Mouse (Mus musculus) v-Abl transformed pro-B cells (cell line): ENCODE data around the gene Dab2.

Experiments
- in situ Hi-C, 2 experiments: fragments of 400-800 bp; cut with MboI; formaldehyde crosslinking; loops; one replicate each; pipeline ENCODE4 v1.15.1; 2025; ENCODE audit not compliant: unreplicated experiment in 2 of 2

Gene Dab2

DNA sequence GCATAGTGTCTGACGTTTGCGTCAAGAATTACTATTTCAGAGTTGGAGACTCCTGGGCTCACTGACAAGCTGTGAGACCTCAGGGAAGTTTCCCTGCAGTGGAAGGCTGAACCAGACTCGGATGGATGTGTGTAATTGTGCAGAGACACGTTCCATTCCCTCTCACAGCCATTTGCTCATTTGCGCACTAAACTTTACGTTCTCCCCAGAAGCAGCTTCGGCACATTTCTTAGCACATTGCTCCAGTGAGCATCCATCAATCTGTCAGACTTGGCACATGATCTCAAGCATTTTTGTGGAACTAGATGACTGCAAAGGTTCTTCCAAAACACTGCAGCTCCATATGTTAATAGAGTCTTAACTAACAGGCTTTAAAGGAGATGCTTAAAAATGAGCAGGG, 24.0 kb downstream of the Dab2 start:
- in situ Hi-C loops: no loop called here

- in situ Hi-C loops: no loop called here
These were observed 25.9 kb downstream of the Dab2 start for GRCm38 (mm10) chr15:6325443-6325842.

DNA sequence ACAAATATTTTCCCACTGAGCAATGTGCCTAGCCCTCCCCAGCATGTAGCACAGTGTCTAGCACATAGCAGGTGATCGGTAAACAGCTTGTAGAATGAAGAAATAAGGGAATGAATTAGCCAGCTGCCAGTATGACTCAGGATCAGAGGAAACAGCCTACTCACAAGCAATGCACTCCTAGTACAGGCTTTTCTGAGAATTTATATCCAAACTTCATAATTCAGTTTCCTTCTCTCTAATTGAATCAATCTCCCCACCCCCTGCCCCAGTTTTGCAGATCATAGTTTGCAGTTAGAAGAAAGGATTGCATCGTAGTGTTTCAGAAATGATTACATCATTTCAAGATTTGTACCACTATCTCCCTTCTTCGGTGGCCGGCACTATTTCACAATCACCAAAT, 26.4 kb downstream of the Dab2 start:
- in situ Hi-C loops: no loop called here

- in situ Hi-C loops: no loop called here
These were observed 31.8 kb downstream of the Dab2 start for GRCm38 (mm10) chr15:6331380-6331779.

GRCm38 (mm10) chr15:6334664-6335206, 35.1 kb downstream of the Dab2 start:
- in situ Hi-C loops: no loop called here

- in situ Hi-C loops: no loop called here
These were observed 40.2 kb downstream of the Dab2 start for GRCm38 (mm10) chr15:6339767-6340166.

GRCm38 (mm10) chr15:6340347-6340746, 40.8 kb downstream of the Dab2 start:
- in situ Hi-C loops: no loop called here

DNA sequence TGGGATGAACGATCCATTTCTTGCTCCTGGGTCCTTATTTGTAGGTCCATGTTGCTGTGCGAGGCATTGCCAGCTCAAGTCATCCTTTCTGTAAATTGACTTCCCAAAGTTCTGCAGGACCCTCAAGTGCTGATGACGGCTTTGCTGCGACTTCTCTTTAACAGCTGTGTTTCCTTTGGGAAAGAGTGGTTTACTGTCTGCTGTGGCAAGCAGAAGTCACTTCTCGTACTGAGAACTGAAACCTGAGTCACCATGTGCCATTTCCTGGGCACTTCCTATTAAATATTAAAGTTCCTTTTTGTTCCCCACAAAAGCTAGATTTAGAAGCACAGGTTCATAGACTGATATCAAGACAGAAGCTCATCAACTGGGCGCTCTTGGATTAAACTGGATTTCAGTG, 41.8 kb downstream of the Dab2 start:
- in situ Hi-C loops: no loop called here

- in situ Hi-C loops: no loop called here
These were observed 54.3 kb downstream of the Dab2 start for GRCm38 (mm10) chr15:6353901-6354300.

DNA sequence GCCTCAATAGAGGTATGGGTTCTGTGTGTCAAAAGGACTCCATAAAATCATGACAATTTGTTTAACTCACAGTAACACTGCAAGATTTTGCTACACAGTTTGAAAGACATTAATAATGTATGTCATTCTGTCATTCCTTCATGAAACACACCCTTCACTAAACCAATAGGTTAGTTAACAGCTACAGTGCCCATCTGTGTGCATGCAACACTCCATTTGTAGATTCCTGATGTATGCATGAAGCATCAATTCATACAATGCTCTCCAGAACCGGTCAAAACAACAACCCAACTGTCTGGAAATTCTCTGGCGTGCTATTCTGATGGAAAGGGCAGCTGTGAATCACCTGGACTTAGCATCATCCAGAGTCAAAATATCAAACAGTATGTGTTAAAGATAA, 60.3 kb downstream of the Dab2 start:
- in situ Hi-C loops: no loop called here

DNA sequence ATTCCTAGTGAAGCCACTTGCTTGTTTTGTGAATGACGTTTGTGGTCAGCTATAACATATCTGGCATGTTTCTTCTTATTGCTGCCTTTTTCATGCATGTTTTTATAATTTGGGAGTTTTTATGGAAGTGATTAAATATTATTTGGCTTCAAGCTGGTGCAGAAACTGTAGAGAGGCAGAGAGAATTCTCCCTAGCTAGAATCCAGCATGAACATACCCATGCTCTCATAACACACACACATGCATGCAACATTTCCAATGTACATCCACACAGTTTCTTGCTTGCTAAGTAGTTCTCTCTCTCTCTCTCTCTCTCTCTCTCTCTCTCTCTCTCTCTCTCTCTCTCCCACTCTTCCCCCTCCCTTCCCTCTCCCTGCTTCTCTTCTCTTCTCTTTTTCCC, 70.4 kb downstream of the Dab2 start:
- in situ Hi-C loops: no loop called here

DNA sequence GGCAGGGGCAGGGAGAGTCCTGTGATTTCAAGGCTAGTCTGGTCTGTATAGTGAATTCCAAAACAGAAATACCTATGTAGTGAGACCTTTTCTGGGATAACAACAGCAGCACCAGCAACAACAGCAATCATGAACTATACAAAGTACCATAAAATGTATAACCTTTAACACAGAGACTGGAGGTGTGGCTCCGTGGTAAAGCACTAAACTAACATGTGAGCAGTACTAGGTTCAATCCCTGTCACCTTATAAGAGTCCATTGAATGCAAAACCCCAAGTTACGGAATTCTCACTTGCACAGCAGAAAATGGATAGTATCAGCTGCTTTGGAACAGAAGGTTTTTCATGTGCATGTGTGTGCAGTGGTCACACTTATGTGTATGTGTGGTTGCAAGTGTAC, 71.9 kb downstream of the Dab2 start:
- in situ Hi-C loops: no loop called here

DNA sequence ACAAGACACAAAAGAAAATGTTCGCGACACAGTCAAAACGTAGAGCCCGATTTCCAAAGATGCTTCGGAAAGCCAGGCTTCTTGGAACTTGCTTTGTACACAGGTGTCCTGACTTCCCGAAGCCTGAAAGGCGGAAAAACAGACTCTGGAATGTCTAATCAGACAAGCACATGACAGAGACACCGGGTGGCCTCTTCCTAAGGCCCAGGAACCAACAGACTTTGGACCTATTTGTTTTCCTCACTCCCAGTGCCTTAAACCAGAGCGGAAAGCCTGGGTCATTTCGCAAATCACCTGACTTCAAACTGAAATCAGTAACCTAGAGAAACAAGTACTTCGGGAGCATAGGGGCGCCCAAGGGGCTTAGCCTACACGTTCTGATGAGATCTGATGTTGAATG, 75.4 kb downstream of the Dab2 start:
- in situ Hi-C loops: no loop called here

DNA sequence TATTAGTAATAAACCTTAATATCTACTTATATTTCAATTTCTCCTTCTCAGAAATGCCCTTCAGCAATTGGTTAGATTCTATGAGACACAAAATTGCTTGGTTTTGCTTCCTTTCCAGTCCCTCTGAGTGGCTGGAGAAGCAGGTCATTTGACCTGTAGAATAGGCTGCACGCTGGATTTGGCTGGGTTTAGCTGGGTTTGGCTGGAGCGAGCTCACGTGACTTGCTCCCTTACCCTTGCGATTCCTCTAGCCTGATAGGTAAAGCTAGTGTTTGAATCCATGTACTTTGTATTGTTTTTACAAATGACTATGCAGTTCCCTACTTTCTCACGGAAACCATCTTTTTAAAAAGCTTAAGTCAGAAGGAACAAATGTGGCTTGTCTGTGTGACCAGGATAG, 76.4 kb downstream of the Dab2 start:
- in situ Hi-C loops: no loop called here

GRCm38 (mm10) chr15:6376785-6377184, 77.2 kb downstream of the Dab2 start:
- in situ Hi-C loops: no loop called here

DNA sequence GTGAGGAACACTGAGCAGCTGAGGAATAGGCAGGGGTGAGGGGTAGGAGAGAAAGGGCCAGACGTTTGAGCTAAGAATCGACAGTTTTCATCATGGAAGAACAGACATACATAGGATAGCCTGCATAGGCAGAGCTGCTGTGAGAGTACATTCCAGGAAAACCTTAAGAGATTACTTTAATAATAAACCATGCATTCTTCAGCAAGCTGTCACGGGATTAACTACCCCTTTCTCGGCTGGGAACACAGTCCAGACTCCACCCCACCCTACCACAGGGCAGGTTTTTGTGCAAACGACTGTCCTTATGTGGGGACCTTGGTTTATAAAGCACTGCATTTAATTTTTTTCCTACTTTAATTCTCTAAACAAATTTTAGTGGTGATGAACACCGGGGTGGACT, 84.4 kb downstream of the Dab2 start:
- in situ Hi-C loops: no loop called here

GRCm38 (mm10) chr15:6385241-6385640, 85.7 kb downstream of the Dab2 start:
- in situ Hi-C loops: no loop called here

GRCm38 (mm10) chr15:6386159-6386951, 86.8 kb downstream of the Dab2 start:
- in situ Hi-C loops: no loop called here

DNA sequence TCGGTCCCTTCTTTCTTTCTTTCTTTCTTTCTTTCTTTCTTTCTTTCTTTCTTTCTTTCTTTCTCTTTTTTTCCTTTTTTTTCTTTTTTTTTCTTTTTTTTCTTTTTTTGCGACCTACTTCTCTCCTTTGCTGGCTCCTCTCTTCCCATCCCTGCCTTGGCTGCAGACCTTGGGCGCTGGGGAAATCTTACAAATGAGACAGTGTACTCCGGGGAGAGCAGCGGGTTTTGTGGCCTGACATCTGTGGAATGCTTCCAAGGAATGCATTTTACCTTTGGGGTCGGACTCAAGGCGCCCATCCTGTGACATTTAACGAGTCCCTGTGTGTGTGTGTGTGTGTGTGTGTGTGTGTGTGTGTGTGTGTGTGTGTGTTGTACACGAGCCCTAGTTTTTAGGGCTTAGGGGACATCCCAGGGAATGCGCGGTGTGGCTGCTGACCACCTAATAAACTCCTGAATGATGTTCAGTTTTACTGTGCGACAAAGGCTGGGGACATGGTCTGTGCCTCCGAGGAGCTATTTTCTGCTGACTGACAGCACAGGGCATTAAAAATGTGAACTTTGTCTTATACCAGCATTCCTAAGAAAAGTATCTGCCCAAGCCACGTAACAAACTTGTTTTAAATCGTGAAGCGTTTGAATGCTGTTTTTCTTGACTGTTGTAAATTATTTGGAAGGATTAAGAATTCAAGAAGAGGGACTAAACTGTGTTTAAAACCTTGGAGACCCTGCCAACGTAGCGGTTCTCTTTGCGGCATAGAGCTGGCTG, 87.6 kb downstream of the Dab2 start:
- in situ Hi-C loops: no loop called here

DNA sequence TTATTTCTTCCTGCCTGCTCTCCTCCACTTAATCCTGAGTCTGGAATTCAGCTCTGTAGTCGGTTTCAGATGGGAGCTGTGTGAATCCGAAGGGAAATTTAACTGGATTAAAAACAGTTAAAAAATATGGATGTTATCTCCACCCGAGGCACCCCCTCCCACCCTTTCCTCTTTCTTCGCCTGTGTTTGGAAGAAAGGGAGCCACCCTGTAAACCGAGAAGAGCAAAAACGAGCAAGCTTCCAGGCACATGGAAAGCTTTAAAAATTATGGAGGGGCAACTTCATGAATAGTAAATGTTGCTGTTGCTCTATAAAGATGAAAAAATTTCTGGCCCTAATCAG, 88.1 kb downstream of the Dab2 start:
- in situ Hi-C loops: no loop called here

- in situ Hi-C loops: no loop called here
These were observed 88.6 kb downstream of the Dab2 start for GRCm38 (mm10) chr15:6388146-6388545.

- in situ Hi-C loops: no loop called here
These were observed 89.0 kb downstream of the Dab2 start for GRCm38 (mm10) chr15:6388631-6389030.
